Mouse (Mus musculus): ENCODE measurements around the gene Mrpl24. TPM values are rescaled to one million over a fixed set of nuclear protein-coding genes. Genes with fewer than 3 reads are reported as not detected.

The Mrpl24 gene
- polyA plus RNA-seq, 1 experiment = 72.4 TPM

- H3K27ac ChIP-seq (ENCODE audit: control insufficient read depth, insufficient read depth, low read length) = no peak within 1 kb of the TSS
- H3K27me3 ChIP-seq (ENCODE audit: control insufficient read depth, insufficient read depth, low read length) = peaks cover 25% of the 10 kb centered on the region; the same call in 1 of the 2 replicates
- H3K4me3 ChIP-seq (ENCODE audit: control insufficient read depth, insufficient read depth, low read length) = peak within 1 kb of the TSS; percentile 19; the same call in 1 of the 2 replicates
- DNase-seq = peak; percentile 24
- H3K36me3 ChIP-seq (ENCODE audit: control insufficient read depth, insufficient read depth, low read length) = no peaks in the 10 kb centered on the region
- H3K4me1 ChIP-seq (replicated peaks; ENCODE audit: control insufficient read depth, insufficient read depth, low read length) = peaks cover 14% of the 10 kb centered on the region
- 3% methylated on average over 44 of the region's 44 CpGs for WGBS
- no peak for TF ChIP-seq POLR2A (IDR thresholded peaks at IDR 0.05; ENCODE audit: control insufficient read depth, extremely low read depth, insufficient read depth, low read length, poor library complexity)
- no peak for TF ChIP-seq CTCF (IDR thresholded peaks at IDR 0.05; ENCODE audit: borderline replicate concordance, control insufficient read depth, extremely low read depth, insufficient read depth, low read length, poor library complexity)
Measured at GRCm38 (mm10) chr3:87970939-87971488, 51.7 kb downstream of the Mrpl24 start, which contains the start of gene Nes. Gene Nes (plus strand): TSS chr3:87971078.

- peak overlapping the region; percentile 19; the same call in 1 of the 2 replicates for H3K4me3 ChIP-seq (ENCODE audit: control insufficient read depth, insufficient read depth, low read length)
- no peak overlapping the region for H3K27ac ChIP-seq (ENCODE audit: control insufficient read depth, insufficient read depth, low read length)
- WGBS = 7% methylated on average over 60 of the region's 60 CpGs
- DNase-seq = no peak
- H3K36me3 ChIP-seq (ENCODE audit: control insufficient read depth, insufficient read depth, low read length) = no peaks in the 10 kb centered on the region
- peaks cover 25% of the 10 kb centered on the region; the same call in 1 of the 2 replicates for H3K27me3 ChIP-seq (ENCODE audit: control insufficient read depth, insufficient read depth, low read length)
- TF ChIP-seq CTCF (IDR thresholded peaks at IDR 0.05; ENCODE audit: borderline replicate concordance, control insufficient read depth, extremely low read depth, insufficient read depth, low read length, poor library complexity) (no peak), POLR2A (IDR thresholded peaks at IDR 0.05; ENCODE audit: control insufficient read depth, extremely low read depth, insufficient read depth, low read length, poor library complexity) (no peak)
- H3K4me1 ChIP-seq (replicated peaks; ENCODE audit: control insufficient read depth, insufficient read depth, low read length) = peaks cover 14% of the 10 kb centered on the region
Measured at GRCm38 (mm10) chr3:87971489-87972202, 52.3 kb downstream of the Mrpl24 start.

GRCm38 (mm10) chr3:87972203-87972664 is 52.9 kb downstream of the Mrpl24 start:
- WGBS = 75% methylated on average over 8 of the region's 8 CpGs
- no peak for TF ChIP-seq POLR2A (IDR thresholded peaks at IDR 0.05; ENCODE audit: control insufficient read depth, extremely low read depth, insufficient read depth, low read length, poor library complexity)
- TF ChIP-seq CTCF (IDR thresholded peaks at IDR 0.05; ENCODE audit: borderline replicate concordance, control insufficient read depth, extremely low read depth, insufficient read depth, low read length, poor library complexity) = no peak
- Histone ChIP-seq H3K36me3 (ENCODE audit: control insufficient read depth, insufficient read depth, low read length) (no peaks in the 10 kb centered on the region), H3K4me3 (ENCODE audit: control insufficient read depth, insufficient read depth, low read length) (no peak overlapping the region), H3K27ac (ENCODE audit: control insufficient read depth, insufficient read depth, low read length) (no peak overlapping the region), H3K4me1 (replicated peaks; ENCODE audit: control insufficient read depth, insufficient read depth, low read length) (peaks cover 14% of the 10 kb centered on the region), H3K27me3 (ENCODE audit: control insufficient read depth, insufficient read depth, low read length) (peaks cover 25% of the 10 kb centered on the region; the same call in 1 of the 2 replicates)
- DNase-seq = no peak

- DNase-seq = no peak
- no peak overlapping the region for H3K27ac ChIP-seq (ENCODE audit: control insufficient read depth, insufficient read depth, low read length)
- 78% methylated on average over 5 of the region's 5 CpGs for WGBS
- no peak overlapping the region for H3K4me3 ChIP-seq (ENCODE audit: control insufficient read depth, insufficient read depth, low read length)
- TF ChIP-seq POLR2A (IDR thresholded peaks at IDR 0.05; ENCODE audit: control insufficient read depth, extremely low read depth, insufficient read depth, low read length, poor library complexity) (no peak), CTCF (IDR thresholded peaks at IDR 0.05; ENCODE audit: borderline replicate concordance, control insufficient read depth, extremely low read depth, insufficient read depth, low read length, poor library complexity) (no peak)
- peaks cover 25% of the 10 kb centered on the region; the same call in 1 of the 2 replicates for H3K27me3 ChIP-seq (ENCODE audit: control insufficient read depth, insufficient read depth, low read length)
- H3K36me3 ChIP-seq (ENCODE audit: control insufficient read depth, insufficient read depth, low read length) = no peaks in the 10 kb centered on the region
- H3K4me1 ChIP-seq (replicated peaks; ENCODE audit: control insufficient read depth, insufficient read depth, low read length) = peaks cover 14% of the 10 kb centered on the region
Measured at GRCm38 (mm10) chr3:87972776-87973175, 53.5 kb downstream of the Mrpl24 start.

Other genes with a start within 250 kb of the Mrpl24 start
- gene Lrrc71, start 170.9 kb upstream of the Mrpl24 start, polyA plus RNA-seq (2012; rRNA removed) = 0.39 and 0.56 TPM in 2 replicates
- gene Ntrk1, start 124.3 kb upstream of the Mrpl24 start, polyA plus RNA-seq (2012; rRNA removed) = 0.67 and 0.89 TPM in 2 replicates
- gene Insrr, start 122.6 kb upstream of the Mrpl24 start, polyA plus RNA-seq (2012; rRNA removed) = 0.58 and 0.64 TPM in 2 replicates
- 17.5 and 19.8 TPM in 2 replicates for gene Pear1, start 95.2 kb upstream of the Mrpl24 start, polyA plus RNA-seq (2012; rRNA removed)
- gene Sh2d2a, start 72.8 kb upstream of the Mrpl24 start, polyA plus RNA-seq (2012; rRNA removed) = 179 and 180 TPM in 2 replicates
- 54.5 and 60.0 TPM in 2 replicates for gene Prcc, start 33.9 kb upstream of the Mrpl24 start, polyA plus RNA-seq (2012; rRNA removed)
- 112 and 136 TPM in 2 replicates for gene Hdgf, start 13.2 kb upstream of the Mrpl24 start, polyA plus RNA-seq (2012; rRNA removed)
- 31.6 and 40.8 TPM in 2 replicates for gene Isg20l2, start 10.8 kb downstream of the Mrpl24 start, polyA plus RNA-seq (2012; rRNA removed)
- gene Rrnad1, start 11.2 kb downstream of the Mrpl24 start, polyA plus RNA-seq (2012; rRNA removed) = 68.0 and 75.4 TPM in 2 replicates
- gene Crabp2, start 29.2 kb downstream of the Mrpl24 start, polyA plus RNA-seq (2012; rRNA removed) = 1.6 and 2.3 TPM in 2 replicates
- 1.1 and 1.3 TPM in 2 replicates for gene Nes, start 51.6 kb downstream of the Mrpl24 start, polyA plus RNA-seq (2012; rRNA removed)
- gene Bcan, start 80.7 kb downstream of the Mrpl24 start, polyA plus RNA-seq (2012; rRNA removed) = 0.23 and 0.54 TPM in 2 replicates
- gene Hapln2, start 108.1 kb downstream of the Mrpl24 start, polyA plus RNA-seq (2012; rRNA removed) = 0.23 and 0.26 TPM in 2 replicates
- 11.3 and 14.7 TPM in 2 replicates for gene Gpatch4, start 123.6 kb downstream of the Mrpl24 start, polyA plus RNA-seq (2012; rRNA removed)
- 63.0 and 69.0 TPM in 2 replicates for gene Naxe, start 139.0 kb downstream of the Mrpl24 start, polyA plus RNA-seq (2012; rRNA removed)
- 0.47 and 0.55 TPM in 2 replicates for gene Ttc24, start 158.8 kb downstream of the Mrpl24 start, polyA plus RNA-seq (2012; rRNA removed)
- 19.7 and 24.6 TPM in 2 replicates for gene Iqgap3, start 162.5 kb downstream of the Mrpl24 start, polyA plus RNA-seq (2012; rRNA removed)
- 343 and 377 TPM in 2 replicates for gene Mef2d, start 222.9 kb downstream of the Mrpl24 start, polyA plus RNA-seq (2012; rRNA removed)